Mouse (Mus musculus) gastrocnemius, adult 8-10 months (tissue): ENCODE data around the gene Olfr527. TPM values are rescaled to one million over a fixed set of nuclear protein-coding genes. Genes with fewer than 3 reads are reported as not detected.

Source experiments
- DNase-seq, 2 experiments: peaks; one replicate each; pipeline ENCODE4 v3.0.0; 2022; ENCODE audit warnings: low spot score in 2 of 2
- total RNA-seq, 4 experiments: library from RNA; stranded (reverse); gene quantifications; 2 replicates each; pipeline ENCODE4 v1.2.4; 2022

The Olfr527 gene
- total RNA-seq: not detected

- no peak for DNase-seq
Measured at GRCm38 (mm10) chr7:140333717-140334116, at the start of gene Olfr527. TSS of gene Olfr527 (plus strand) at chr7:140334017.

GRCm38 (mm10) chr7:140295746-140296145 lies 38.1 kb upstream of the Olfr527 start:
- no peak for DNase-seq

DNA sequence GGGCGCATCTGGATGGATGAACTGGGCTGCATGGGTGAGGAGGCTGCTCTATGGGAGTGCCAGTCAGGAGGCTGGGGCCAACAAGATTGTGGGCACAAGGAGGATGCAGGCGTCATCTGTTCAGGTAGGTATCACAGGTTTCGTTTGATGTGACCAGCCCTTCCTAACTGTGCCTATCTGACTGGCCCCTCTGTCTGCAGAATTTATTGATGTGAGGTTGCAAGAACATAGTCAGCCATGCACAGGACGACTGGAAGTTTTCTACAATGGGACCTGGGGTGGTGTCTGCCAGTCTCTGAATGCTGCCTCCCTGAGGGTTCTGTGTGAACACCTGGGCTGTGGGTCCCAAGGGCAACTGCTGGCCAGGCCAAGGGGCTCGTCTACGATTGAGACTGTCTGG lies 36.9 kb upstream of the Olfr527 start:
- no peak for DNase-seq

DNA sequence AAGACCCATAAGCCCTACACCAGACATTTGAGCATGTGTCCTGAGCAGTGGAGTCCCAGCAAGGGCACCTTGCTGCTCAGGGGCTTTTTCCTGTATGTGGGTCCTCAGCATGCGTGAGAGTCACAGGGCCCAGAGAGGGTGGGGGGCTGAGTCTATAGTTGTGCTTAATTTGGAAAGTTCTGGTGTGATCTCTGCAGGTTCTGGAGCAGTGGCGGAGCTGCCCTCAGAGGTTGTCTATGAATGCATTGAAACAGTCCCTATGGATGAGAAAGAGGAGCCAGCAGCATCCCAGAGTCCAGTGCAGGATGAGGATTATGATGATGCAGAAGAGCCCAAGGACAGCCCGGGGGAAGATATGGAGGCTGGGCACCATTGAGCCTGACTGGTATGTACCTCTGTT lies 34.4 kb upstream of the Olfr527 start:
- DNase-seq: no peak

GRCm38 (mm10) chr7:140319861-140320385 lies 13.9 kb upstream of the Olfr527 start:
- no peak for DNase-seq

DNA sequence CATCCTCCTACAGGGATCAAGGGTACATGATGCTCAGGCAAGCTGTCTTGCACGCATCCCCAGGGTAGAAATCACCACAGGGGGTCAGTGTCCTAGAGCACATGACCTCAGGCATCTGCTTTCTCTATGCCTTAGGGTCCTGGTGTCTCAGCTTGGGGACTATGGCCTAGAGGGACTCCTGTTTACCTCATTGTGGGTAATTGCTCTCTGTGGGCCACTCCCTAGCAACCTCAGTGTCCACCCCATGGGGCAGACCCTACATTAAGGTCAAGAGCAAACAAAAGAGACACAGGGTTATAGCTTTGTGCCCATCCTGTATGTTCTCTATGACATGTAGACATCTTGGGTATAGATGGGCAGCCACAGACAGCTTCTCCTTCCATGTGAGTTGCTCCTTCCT lies 13.3 kb upstream of the Olfr527 start, which contains the start of gene Olfr525:
Olfr525 (plus strand) TSS at position 301 of the 400 bp plus-strand sequence.
- no peak for DNase-seq

DNA sequence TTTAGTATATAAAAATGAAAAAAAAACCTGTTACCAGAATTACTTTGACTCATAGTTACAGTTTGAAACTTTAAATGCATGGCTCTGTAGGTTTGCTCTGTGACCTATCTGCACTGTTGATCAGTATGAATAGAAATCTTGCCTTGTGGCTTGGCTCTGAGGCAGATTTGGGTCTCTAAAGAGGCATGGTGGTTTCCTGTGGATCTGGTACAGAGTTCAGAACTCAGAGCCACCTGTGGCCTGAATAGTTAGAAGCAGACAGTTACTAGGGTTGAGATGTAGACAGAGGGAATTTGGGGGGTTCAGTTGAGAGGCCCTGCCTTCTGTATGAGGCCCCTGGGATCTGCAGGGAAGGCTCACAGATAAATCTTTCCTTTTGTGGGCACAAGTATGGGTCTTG lies 12.7 kb upstream of the Olfr527 start:
- DNase-seq: no peak

GRCm38 (mm10) chr7:140329766-140330304 lies 4.0 kb upstream of the Olfr527 start:
- no peak for DNase-seq

GRCm38 (mm10) chr7:140361571-140361970 lies 27.8 kb downstream of the Olfr527 start, which contains the start of gene Olfr60:
TSS of gene Olfr60 (minus strand) at chr7:140361671.
- no peak for DNase-seq

DNA sequence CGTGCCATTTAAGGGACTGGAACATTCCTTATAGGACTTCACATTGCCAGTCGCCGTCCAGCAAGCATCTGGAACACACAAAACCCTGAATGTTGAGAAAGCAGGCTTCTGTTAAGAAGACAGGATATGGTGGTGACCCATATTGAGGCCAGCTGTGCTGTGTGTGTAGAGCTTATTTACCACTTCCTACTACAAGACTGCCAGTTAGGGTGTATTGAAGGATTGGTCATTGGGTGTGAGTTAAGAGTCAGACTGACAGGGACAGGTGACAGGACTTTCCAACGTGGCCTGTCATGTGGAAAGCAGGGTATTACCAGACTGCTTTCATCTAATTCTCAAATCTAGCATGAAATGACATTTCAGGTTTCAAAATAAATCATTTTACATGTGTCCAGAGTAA lies 40.5 kb downstream of the Olfr527 start:
- no peak for DNase-seq

DNA sequence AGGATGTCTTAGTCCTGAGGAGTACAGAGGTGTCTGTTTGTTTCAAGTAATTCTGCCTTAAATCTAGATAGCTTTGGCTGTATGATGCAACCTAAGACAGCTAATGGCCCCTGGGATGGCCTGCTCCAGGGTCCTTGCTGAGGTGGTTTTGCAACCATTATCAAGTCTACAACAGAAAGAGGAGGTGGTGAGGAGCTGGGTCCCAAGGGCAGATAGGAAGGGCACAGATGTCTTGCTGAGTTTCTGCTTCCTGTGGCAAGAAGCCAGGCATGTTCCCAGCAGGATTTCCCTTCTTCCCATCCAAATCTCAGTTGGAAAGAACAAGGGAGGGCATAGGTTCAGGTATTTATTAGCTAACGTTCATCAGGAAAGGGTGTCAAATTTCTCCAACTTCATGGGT lies 42.4 kb downstream of the Olfr527 start, which contains the start of gene Olfr530:
Olfr530 (minus strand) TSS at position 101 of the 400 bp plus-strand sequence.
- DNase-seq: no peak

DNA sequence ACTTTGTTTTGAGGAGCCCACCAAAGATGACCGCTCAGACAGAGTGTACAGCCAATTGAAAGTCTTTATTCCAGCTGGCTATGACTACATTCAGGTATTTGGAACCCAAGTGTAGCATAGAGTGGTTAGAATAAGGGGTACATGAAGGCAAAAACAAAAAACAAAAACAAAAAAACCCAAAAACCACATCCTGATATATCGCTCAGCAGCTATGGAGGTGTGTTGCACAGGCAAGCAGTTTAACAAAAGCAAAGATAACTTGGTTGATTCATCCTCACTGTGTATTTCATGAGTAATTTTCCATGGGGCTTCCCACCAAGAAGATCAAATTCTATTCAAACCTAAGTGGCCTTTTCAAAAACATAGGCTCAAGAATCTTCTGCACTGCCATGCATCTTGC lies 43.1 kb downstream of the Olfr527 start:
- DNase-seq: no peak

Other genes with a start within 250 kb of the Olfr527 start
- not detected for gene Prap1, start 240.6 kb upstream of the Olfr527 start, total RNA-seq
- 10 to 100 TPM; 28.9 to 41.2 (median 36.3) TPM for gene Fuom, start 231.6 kb upstream of the Olfr527 start, total RNA-seq
- 1 to 10 TPM; 1.5 to 4.3 (median 4.1) TPM for gene Paox, start 218.2 kb upstream of the Olfr527 start, total RNA-seq
- gene Echs1, start 217.5 kb upstream of the Olfr527 start, total RNA-seq: 100 to 1,000 TPM; 113 to 159 (median 136) TPM
- 10 to 100 TPM; 24.2 to 28.0 (median 25.1) TPM for gene Mtg1, start 196.5 kb upstream of the Olfr527 start, total RNA-seq
- under 1 TPM; 0.07 to 0.22 (median 0.16) TPM for gene Sprn, start 179.1 kb upstream of the Olfr527 start, total RNA-seq
- gene Olfr522, start 169.3 kb upstream of the Olfr527 start, total RNA-seq: not detected
- not detected for gene Olfr523, start 160.8 kb upstream of the Olfr527 start, total RNA-seq
- not detected for gene Olfr524, start 128.1 kb upstream of the Olfr527 start, total RNA-seq
- gene Cd163l1, start 115.8 kb upstream of the Olfr527 start, total RNA-seq: not detected
- gene 5830411N06Rik, start 86.7 kb upstream of the Olfr527 start, total RNA-seq: not detected
- gene Olfr525, start 13.2 kb upstream of the Olfr527 start, total RNA-seq: not detected
- not detected for gene Olfr60, start 27.7 kb downstream of the Olfr527 start, total RNA-seq
- gene Olfr530, start 42.3 kb downstream of the Olfr527 start, total RNA-seq: not detected
- gene Olfr531, start 68.9 kb downstream of the Olfr527 start, total RNA-seq: not detected
- gene Olfr532, start 87.6 kb downstream of the Olfr527 start, total RNA-seq: not detected
- not detected for gene Olfr533, start 129.4 kb downstream of the Olfr527 start, total RNA-seq
- gene Olfr535, start 150.2 kb downstream of the Olfr527 start, total RNA-seq: not detected
- not detected for gene Olfr536, start 173.4 kb downstream of the Olfr527 start, total RNA-seq
- gene Olfr538, start 233.9 kb downstream of the Olfr527 start, total RNA-seq: not detected